Mouse (Mus musculus) adrenal gland, adult 8-10 months (tissue): ENCODE data around the gene 4930404N11Rik. TPM values are rescaled to one million over a fixed set of nuclear protein-coding genes. Genes with fewer than 3 reads are reported as not detected.

Experiments used
- DNase-seq: peaks from one replicate; pipeline ENCODE4 v3.0.0; 2022
- total RNA-seq, 4 experiments: library from RNA; stranded (reverse); gene quantifications; 2 replicates each; pipeline ENCODE4 v1.2.4; 2022

4930404N11Rik gene
- total RNA-seq, 4 experiments from 2014 or later: 1.6 to 5.3 (median 2.4) TPM

- DNase-seq: no peak
These were observed 10.7 kb downstream of the 4930404N11Rik start for GRCm38 (mm10) chr10:81354738-81355477.

- no peak for DNase-seq
These were observed 13.8 kb downstream of the 4930404N11Rik start for GRCm38 (mm10) chr10:81351678-81352291.

- DNase-seq: peak; percentile 99
These were observed 15.1 kb downstream of the 4930404N11Rik start, which contains the start of gene Hmg20b for GRCm38 (mm10) chr10:81350351-81351063. Gene Hmg20b (minus strand): TSS chr10:81350480.

GRCm38 (mm10) chr10:81349961-81350350 is 15.7 kb downstream of the 4930404N11Rik start:
- DNase-seq: no peak

GRCm38 (mm10) chr10:81349146-81349545 is 16.5 kb downstream of the 4930404N11Rik start:
- no peak for DNase-seq

GRCm38 (mm10) chr10:81346453-81347067 is 19.1 kb downstream of the 4930404N11Rik start:
- DNase-seq: peak; percentile 80

- no peak for DNase-seq
These were observed 20.5 kb downstream of the 4930404N11Rik start for GRCm38 (mm10) chr10:81345162-81345534.

GRCm38 (mm10) chr10:81344421-81345161 is 21.0 kb downstream of the 4930404N11Rik start:
- DNase-seq: no peak

GRCm38 (mm10) chr10:81342686-81343505 is 22.7 kb downstream of the 4930404N11Rik start, which contains the start of gene Gipc3:
Gene Gipc3 (minus strand): TSS chr10:81343266.
- DNase-seq: no peak

GRCm38 (mm10) chr10:81341333-81341949 is 24.2 kb downstream of the 4930404N11Rik start:
- DNase-seq: no peak

GRCm38 (mm10) chr10:81340551-81341332 is 24.9 kb downstream of the 4930404N11Rik start:
- DNase-seq: no peak

GRCm38 (mm10) chr10:81336558-81336957 is 29.1 kb downstream of the 4930404N11Rik start:
- DNase-seq: no peak

GRCm38 (mm10) chr10:81335393-81336340 is 29.9 kb downstream of the 4930404N11Rik start:
- DNase-seq: no peak

- DNase-seq: no peak
These were observed 31.3 kb downstream of the 4930404N11Rik start for GRCm38 (mm10) chr10:81334324-81334723.

GRCm38 (mm10) chr10:81332277-81332676 is 33.3 kb downstream of the 4930404N11Rik start:
- no peak for DNase-seq

GRCm38 (mm10) chr10:81330007-81330406 is 35.6 kb downstream of the 4930404N11Rik start:
- no peak for DNase-seq

GRCm38 (mm10) chr10:81329194-81329975 is 36.2 kb downstream of the 4930404N11Rik start:
- DNase-seq: no peak

- peak; percentile 93 for DNase-seq
These were observed 37.2 kb downstream of the 4930404N11Rik start, which contains the start of gene Tbxa2r for GRCm38 (mm10) chr10:81328386-81328785. Gene Tbxa2r (plus strand): TSS chr10:81328731.
